Mouse (Mus musculus) lung, postnatal 25 days (tissue): ENCODE measurements around the gene Ptpn5.

Experiments used
- DNase-seq: peaks from one replicate; pipeline ENCODE4 v3.0.0; 2022; ENCODE audit warnings: low spot score

Ptpn5 gene

GRCm38 (mm10) chr7:47133331-47133730, at the start of gene Ptpn5:
TSS of gene Ptpn5 (minus strand) at chr7:47133684.
- no peak for DNase-seq

- DNase-seq = no peak
Observed at GRCm38 (mm10) chr7:47170814-47171213, 37.3 kb upstream of the Ptpn5 start.

GRCm38 (mm10) chr7:47165028-47165427, 31.5 kb upstream of the Ptpn5 start:
- no peak for DNase-seq

GRCm38 (mm10) chr7:47163203-47163602, 29.7 kb upstream of the Ptpn5 start:
- no peak for DNase-seq

- DNase-seq = no peak
Observed at GRCm38 (mm10) chr7:47158451-47158850, 25.0 kb upstream of the Ptpn5 start.

- DNase-seq = no peak
Observed at GRCm38 (mm10) chr7:47157743-47158142, 24.3 kb upstream of the Ptpn5 start.

- DNase-seq = no peak
Observed at GRCm38 (mm10) chr7:47155849-47156248, 22.4 kb upstream of the Ptpn5 start.

GRCm38 (mm10) chr7:47155396-47155795, 21.9 kb upstream of the Ptpn5 start:
- DNase-seq = no peak

- DNase-seq = peak; percentile 38
Observed at GRCm38 (mm10) chr7:47150420-47151061, 17.1 kb upstream of the Ptpn5 start.

GRCm38 (mm10) chr7:47148298-47148697, 14.8 kb upstream of the Ptpn5 start:
- DNase-seq = no peak

GRCm38 (mm10) chr7:47146034-47146812, 12.7 kb upstream of the Ptpn5 start:
- peak; percentile 20 for DNase-seq

GRCm38 (mm10) chr7:47144299-47144698, 10.8 kb upstream of the Ptpn5 start:
- DNase-seq = no peak

- DNase-seq = no peak
Observed at GRCm38 (mm10) chr7:47139823-47140325, 6.4 kb upstream of the Ptpn5 start.

GRCm38 (mm10) chr7:47134570-47134969, 1.1 kb upstream of the Ptpn5 start:
- no peak for DNase-seq

- no peak for DNase-seq
Observed at GRCm38 (mm10) chr7:47132931-47133260, 588 bp downstream of the Ptpn5 start.

- DNase-seq = no peak
Observed at GRCm38 (mm10) chr7:47132180-47132930, 1.1 kb downstream of the Ptpn5 start.

- no peak for DNase-seq
Observed at GRCm38 (mm10) chr7:47131840-47132179, 1.7 kb downstream of the Ptpn5 start.

GRCm38 (mm10) chr7:47131258-47131657, 2.2 kb downstream of the Ptpn5 start:
- no peak for DNase-seq

GRCm38 (mm10) chr7:47122026-47122425, 11.5 kb downstream of the Ptpn5 start:
- no peak for DNase-seq

GRCm38 (mm10) chr7:47116666-47117065, 16.8 kb downstream of the Ptpn5 start:
- DNase-seq = no peak

GRCm38 (mm10) chr7:47115491-47115890, 18.0 kb downstream of the Ptpn5 start:
- no peak for DNase-seq

GRCm38 (mm10) chr7:47113383-47113782, 20.1 kb downstream of the Ptpn5 start:
- no peak for DNase-seq

- DNase-seq = no peak
Observed at GRCm38 (mm10) chr7:47112036-47112435, 21.4 kb downstream of the Ptpn5 start.
